Mouse (Mus musculus) heart, postnatal 4 days (tissue): ENCODE results near the gene Kirrel2. TPM values are rescaled to one million over a fixed set of nuclear protein-coding genes. Genes with fewer than 3 reads are reported as not detected.

Experiments
- DNase-seq: peaks from one replicate; pipeline ENCODE4 v3.0.0; 2021
- total RNA-seq, 2 experiments: library from RNA; stranded (reverse); gene quantifications; 2 replicates each; pipeline ENCODE4 v1.2.3; 2021

The Kirrel2 gene
- total RNA-seq, 2 experiments from 2014 or later, result 0.34 TPM; not detected in 1

DNA sequence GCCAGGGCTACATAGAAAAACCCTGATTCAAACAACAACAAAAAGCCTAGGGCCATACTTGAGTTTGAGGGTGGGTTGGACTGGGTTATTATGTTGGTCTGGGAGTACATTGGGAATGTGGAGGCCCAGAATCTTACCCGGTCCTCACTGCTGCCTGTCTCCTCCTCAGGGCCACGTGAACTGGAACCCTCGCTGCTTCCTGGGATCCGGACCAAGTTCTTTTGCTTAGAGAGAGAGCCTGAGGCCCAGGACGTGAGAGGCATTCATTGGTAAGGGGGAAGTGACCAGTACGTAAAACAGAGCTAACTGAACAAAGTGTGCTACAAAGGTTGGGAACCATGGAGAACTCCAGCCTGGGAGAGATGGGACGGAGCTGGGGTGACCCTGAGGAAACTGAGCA lies 7.2 kb downstream of the Kirrel2 start:
- DNase-seq, result no peak

DNA sequence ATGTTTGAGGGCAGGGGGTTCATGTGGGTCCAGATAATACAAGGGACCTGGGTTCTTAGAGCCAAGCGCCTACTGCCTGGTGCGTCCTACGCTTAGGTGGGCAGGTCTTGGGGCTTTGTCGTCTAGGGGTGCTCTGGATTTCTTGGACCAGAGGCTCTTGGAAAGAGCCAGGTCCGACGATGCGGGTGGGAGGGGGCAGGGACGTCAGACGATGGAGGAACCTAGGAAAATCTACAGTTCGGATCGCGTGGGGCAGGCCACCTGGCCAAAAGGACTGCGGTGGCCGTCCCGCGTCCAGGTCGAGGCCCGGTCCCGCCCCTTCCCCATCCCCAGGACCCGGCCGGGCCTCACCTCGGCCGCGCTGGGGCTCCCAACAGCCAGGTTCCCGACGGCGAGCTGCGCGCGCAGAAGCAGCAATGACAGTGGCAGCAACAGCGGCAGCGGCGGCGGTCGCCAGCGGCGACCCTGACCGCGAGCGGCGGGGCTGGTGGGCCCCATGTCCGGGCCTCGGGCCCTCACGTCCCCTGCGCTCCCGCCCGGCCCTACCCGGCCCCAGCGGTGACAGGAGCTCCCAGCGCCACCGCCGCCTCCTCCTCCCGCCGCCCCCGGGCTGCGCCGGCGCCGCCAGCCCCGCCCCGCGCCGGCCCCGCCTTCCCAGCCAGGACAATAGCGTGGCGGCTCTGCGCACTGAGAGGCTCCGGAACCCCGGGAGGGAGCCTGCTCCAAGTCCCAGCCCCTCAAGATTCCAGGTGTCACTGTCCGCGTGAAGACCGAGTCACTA lies 12.3 kb downstream of the Kirrel2 start, which contains the start of gene Aplp1:
Gene Aplp1 (minus strand): TSS at position 565 of the 781 bp plus-strand sequence.
- peak; percentile 55 for DNase-seq

DNA sequence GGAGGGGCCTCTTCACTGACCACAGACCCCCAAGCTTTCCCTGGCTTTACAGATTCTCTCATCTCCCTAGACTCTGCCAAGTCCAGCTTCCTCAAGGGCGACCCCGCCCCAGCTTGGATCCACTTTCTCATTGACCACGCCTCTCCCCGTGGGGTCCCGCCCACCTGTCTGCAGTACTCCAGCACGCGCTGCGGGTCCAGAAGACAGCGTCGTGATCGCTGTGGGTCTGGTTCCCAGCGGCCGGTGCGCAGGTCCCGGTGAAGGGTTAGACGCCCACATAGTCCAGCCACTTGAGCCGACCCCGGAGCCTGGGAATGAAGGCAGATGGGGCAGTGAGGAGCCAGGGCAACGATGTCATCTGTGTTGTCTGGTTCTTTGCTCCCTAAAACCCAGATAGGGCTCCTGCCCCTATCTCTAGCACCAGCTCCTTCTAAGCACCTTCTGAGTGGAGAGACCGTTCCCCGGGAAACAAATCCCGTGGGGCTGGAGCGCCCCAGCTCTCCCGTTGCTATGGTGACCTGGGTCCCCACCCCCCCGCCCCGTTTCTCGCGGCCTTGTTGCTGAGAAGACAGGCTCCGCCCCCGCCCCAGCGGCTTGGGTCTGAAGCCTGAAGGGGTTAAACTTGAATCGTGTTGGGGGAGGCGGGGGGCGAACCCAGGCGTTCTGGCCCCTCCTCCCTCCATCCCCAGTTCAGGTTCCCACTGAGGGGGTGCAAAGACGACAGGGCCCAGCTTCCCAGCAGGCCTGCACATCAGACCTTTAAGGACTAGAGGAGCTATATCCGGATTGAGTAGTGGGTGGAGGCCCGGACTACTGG lies 13.1 kb downstream of the Kirrel2 start:
- peak; percentile 32 for DNase-seq

DNA sequence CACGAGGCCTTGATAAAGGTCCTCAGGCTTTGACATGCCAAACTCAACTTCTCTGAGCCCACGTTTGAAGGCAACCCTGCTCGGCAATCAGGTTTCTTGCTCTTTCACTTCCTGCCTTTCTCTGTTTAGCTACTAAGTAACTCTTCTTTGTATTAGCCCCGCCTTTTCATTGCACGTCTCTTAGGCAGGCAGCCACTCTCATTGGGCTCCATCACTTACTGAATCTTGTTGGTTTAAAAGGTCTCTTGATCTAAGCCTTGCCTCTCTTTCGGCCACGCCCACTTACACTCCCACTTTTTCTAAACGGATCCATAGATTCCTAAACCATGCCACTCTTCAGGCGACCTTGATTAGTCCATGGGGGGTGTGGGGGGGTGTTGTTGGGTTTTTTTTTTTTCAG lies 13.8 kb downstream of the Kirrel2 start:
- no peak for DNase-seq

DNA sequence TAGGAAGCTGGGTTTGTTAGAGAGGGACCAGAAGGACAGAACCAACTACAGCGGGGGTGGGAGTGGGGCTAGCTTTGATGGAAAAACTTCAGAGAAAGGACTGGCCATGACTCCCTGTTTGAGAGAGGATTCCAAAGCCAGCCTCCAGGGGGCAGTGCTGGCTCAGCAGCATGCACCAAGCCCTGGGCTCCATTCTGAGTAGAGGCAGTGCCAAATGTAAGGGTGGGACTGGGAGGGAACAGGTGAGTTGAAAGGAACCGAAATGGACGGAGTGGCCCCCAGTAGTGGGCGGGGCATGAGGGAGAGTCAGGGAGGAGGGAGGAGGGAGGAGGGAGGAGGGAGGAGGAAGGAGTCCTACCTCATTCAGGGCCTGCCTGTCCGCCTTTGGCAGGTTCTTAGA lies 16.8 kb downstream of the Kirrel2 start:
- peak; percentile 56 for DNase-seq

DNA sequence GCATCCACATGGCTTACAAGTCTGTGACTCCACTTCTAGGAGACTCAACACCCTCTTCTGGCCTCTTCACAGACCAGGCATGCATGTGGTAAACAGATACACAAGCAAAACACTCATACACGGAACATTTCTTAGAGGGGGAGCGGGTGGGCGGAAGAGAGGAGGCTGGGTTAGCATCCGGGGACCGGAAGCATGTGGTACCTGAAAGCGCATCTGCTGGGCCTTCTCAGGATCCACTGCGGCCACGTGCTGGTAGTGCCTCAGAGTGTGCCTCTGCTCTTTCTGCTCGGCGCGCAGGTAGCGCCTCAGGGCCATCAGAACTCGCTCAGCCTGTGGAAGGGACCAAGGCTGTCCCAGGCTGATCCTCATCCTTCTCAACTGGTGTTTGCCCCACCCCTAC lies 17.8 kb downstream of the Kirrel2 start:
- DNase-seq, result no peak

DNA sequence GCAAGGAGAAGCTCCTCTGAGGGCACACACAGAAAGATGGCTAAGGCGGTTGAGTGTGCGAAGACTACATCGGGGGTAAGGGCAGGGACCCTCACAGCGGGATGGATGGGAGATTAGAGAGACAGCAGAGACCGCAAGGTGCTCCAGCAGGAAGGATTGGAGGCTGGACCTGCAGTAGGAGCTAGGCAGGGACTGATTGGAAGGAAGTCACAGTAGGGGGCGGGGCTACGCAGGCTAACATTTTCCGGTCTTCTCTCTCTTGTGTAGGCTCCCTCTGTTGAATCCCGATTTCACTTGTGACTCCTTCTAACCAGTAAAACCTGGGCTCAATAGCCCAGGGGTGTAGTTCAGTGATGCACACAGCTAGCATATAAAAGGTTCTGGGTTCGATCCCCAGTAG lies 20.6 kb downstream of the Kirrel2 start:
- DNase-seq, result no peak

DNA sequence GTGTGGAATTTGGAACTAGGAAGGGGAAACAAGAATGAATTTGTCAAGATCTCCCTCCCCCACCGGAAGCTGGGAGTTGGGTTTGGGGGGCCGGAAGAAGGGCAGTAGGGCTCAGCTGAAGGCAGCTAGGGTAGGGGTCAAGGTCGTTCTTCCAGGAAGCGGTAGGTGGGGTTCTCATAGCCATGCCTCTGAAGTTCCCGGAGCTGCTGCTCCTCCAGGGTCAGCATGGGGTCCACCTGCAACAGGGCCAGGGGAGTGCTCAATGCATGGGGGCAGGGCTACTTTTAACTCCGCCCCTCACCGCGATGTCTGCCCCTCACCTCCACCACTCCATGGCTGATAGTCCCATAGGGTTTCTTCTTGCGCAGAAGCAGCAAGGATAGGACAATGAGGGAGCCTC lies 22.3 kb downstream of the Kirrel2 start:
- DNase-seq, result no peak

DNA sequence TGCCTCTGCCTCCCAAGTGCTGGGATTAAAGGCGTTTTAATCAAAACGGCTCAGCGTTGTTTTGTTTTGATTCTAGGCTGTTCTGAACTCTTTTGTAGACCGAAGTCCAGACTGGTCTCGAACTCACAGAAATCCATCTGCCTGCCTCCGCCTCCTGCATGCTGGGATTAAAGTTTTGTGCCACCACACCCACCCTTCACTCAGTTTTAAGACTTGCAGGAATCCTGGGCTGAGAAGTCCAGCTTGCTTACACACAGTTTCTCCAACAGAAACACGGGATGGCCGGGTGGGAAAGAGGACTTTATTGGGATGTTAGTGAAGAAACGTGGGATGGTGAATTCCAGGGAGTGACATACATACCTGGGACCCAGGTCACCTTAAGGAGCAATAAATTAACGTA lies 22.8 kb downstream of the Kirrel2 start:
- DNase-seq, result no peak

DNA sequence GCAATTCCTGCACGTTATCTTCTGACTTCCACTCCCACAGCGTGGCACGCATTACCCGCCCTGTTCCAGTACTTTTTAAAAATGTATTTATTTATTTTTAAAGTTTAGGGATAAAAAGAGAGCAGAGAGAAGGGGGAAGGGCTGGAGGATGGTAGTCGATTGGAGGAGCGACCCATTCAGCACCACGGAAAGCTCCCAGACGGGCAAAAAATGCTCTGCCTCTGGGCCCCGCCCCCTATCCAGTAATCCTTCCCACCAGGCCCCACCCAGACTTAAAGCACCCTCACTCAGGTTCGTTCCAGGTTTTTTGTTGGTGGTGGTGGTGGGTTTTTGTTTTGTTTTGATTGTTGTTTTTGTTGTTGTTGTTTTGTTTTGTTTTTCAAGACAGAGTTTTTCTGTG lies 23.3 kb downstream of the Kirrel2 start:
- DNase-seq, result peak; percentile 78

DNA sequence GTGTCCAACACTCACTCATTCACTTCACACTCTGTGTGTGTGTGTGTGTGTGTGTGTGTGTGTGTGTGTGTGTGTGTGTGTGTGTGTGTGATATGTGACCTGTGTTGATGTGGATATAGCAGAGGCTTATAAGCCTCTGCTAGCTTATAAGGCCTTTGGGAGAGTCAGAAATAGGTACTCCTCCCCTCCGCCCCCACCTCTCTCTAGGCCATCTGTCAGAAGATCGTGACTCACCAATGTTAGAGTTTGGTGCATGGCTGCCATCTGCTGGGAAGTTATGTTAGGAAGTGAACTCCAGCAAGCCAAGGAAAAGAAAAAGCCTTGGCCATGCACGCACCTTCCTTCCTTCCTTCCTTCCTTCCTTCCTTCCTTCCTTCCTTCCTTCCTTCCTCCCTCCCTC lies 25.7 kb downstream of the Kirrel2 start:
- peak; percentile 69 for DNase-seq

DNA sequence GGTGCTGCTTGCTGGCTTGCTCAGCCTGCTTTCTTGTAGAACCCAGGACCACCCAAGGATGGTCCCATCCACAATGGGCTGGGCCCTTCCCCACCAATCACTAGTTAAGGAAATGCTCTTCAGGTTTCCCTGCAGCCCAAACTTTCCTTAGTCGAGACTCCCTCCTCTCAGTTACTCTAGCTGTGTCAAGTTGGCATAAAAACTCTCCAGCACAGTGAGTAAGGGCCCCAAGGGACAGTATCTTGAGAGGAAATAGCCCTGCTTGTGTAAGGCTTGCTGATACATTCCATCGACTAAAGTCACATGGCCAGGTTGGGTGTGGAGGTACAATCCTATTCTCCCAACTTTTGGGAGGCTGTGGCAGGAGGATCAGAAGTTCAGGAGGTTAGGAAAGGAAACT lies 27.3 kb downstream of the Kirrel2 start:
- no peak for DNase-seq

DNA sequence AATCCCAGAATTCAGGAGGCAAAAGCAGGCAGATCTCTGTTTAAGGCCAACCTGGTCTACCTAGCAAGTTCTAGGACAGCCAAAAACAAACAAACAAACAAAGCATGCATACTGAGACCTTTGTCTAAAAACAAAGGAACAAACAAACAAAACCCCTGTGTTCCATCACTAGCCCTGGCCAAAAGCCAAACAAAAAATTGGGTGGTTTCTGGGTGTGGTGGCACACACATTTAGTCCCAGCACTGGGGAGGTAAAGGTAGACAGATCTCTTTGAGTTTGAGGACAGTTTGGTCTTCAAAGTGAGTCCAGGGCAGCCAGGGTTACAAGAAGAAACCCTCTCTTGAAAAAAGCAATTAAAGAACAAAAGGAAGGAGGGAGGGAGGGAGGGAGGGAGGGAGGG lies 28.2 kb downstream of the Kirrel2 start:
- no peak for DNase-seq

DNA sequence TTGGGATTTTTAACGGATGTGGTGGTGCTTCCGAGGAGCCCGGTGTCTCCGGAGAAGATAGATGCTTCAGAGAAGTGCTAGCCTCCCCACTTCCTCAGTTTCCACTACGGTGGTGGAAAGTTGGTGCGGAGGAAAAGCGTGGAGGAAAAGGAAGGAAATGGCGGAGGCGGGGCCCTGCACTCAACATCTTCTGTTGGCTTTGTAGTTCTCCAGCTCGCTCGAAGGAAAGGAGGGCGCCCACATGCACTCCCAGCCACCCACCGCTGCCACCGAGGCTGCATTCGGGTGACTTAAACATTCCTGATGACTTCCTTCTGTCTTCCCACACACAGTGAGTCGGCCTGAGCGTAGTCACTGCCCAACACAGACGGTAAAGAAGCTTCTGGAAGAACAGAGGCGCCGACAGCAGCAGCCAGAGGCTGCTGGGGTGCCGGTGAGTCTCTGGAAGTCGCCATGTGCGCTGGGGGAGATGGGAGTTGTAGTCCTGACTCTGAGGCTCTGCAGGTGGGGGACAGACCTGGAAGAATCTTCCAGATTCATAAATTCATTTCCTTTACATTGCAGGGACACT lies 34.3 kb downstream of the Kirrel2 start:
- no peak for DNase-seq

DNA sequence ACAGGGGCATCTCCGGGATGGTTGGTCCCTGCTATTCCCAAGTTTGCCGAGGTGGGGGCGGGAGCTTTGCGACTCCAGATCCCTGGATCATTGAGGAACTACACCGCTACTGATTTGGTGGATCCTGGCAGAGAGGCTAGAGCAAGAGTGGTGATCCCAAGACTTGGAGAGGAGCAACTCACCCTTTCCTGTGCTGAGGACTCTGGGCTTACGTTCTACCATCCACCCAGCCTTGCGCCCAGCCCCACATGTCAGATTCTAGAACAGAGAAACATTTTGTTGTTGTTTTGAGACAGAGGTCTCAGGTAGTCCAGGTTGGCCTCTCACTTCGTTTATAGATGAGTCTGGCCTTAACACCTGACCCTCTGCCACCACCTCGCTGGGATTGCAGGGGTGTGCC lies 34.9 kb downstream of the Kirrel2 start:
- DNase-seq, result no peak

DNA sequence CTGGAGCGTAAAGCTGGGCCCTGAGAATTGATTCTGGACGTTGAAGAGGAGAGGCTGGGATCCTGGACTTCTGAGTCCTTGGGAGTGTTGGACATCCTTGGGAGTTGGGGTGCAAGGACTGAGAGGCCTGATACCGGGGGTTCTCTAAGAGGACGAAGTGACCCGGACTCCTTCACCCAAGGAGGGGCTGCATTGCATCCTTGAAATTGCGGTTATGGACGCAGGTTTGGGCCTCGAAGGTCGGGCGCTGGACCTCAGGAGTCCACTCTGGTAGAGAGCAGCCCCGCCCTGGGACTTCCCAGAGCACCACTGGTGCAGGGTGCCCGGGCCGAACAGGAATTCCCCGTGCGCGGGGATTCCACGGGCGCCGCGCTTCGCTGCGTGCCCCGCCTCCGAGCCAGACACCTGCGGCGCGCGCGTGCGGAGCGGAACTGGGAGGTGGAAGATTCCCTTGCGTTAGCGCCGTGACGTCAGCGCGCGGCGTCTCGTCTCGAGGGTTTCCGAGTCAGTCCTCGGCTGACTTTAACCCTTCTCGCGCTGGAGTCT lies 35.5 kb downstream of the Kirrel2 start:
- DNase-seq, result peak; percentile 79

DNA sequence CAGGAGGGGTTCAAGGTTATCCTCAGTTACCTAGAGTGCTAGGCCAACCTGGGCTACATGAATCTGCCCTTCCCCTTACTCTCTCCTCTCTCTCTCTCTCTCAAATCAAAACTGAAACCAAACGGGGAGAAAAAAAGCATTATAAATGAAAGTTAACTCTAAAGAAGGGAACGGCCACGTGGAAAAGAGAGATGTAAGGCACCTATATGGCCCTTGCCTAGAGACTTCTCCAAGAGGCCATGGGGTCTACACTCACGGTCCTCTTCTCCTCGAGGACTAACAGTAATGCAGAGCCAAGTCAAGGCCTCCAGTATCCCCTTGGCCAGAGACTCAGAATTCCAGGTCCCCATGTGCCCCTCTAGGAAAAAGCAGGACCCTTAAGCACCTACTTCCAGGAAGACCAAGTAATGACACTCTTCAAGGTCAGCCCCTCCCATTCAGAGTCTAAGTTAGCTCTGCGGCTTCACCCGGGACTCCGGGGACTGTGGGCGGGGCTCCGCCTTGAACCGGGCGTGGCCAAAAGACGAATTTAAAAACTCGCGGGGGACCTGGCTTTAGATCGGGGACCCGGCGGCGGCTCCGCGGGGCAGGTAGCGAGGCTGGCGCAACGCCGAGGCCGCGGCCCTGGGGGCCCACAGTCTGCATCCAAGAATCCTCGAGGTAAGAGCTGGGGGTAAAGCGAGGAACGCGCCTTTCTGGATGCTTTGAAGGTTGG lies 36.2 kb downstream of the Kirrel2 start, which contains the start of gene Nfkbid:
Gene Nfkbid (plus strand): TSS at position 558 of the 715 bp plus-strand sequence.
- peak; percentile 62 for DNase-seq

DNA sequence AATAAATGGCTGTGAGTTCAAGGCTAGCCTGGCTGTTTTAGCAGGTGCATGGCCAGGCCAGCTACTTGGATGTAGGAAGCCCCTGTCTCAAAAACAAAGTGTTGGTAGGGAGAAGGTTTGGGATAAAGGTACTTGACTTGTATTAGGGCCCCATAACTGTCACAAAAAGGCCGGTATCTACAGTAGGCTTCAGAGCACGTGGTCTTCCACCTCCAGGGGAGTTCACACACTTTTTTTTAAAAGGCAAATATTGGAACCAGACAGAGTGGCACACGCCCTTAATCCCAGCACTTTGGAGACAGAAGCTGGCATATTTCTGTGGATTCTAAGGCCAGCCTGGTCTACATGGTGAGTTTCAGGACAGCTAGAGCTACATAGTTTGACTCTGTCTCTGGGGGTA lies 36.8 kb downstream of the Kirrel2 start:
- DNase-seq, result no peak

DNA sequence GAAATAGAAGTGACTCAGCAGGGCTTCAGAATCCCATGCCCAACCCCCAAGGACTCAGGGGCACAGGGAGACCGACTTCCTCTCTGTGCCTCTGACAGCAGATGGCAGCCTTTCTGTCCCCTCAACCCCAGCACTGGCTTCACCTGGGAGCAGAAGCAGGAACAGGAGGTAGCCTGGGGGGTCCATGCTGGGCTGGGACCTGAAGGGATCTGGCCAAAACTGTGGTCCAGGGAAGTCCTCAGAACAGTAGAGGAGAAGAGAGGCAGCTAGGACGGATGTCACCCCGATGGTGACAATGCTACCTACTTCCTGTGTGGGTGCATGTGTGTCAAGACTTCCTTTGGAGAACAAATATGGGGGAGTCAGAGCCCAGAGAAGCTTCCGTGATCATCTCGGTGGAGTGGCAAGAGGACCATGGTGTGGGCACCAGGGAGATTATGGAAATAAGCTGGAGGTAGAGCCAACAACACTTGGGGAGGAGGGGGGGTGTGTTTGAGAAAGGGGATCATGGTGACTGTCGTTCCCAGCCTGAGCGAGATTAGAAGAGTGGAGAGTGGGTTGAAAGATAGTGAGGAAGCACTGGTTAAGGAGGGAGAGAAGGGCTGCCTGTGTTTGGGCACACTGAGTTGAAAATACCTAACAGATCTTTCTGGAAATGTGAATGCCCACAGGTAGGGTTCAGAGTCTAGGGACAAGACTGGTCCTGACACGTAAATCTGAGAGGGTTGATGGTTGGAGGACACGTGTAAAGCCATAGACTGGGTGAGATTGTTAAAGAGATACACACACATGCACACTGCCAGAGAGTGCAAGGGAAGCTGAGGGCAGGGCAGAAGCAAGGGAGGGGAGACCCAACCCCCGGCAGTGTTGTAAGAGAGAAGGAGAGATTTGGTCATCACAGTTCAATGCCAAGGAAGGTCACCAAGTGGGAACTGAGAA lies 37.7 kb downstream of the Kirrel2 start, which contains the start of gene Hcst:
Gene Hcst (minus strand): TSS at position 294 of the 939 bp plus-strand sequence.
- DNase-seq, result no peak

DNA sequence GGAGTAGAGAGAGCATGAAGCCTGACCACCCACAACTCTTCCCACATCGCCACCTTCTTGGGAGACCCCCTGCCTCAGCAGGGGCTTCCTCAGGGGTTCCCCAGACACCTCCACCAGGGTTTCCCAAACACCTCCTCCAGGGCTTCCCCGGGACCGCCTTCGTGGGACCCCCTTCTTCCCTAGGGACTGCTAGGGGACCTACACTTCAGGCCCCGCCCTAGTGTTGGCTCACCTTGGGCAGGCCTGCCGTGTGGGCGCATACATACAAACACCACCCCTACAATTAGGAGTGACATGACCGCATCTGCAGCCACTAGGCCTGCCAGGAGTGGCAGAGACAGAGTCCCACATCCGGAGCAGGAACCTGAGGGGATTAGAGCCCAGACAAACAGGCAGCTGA lies 39.6 kb downstream of the Kirrel2 start:
- DNase-seq, result no peak

DNA sequence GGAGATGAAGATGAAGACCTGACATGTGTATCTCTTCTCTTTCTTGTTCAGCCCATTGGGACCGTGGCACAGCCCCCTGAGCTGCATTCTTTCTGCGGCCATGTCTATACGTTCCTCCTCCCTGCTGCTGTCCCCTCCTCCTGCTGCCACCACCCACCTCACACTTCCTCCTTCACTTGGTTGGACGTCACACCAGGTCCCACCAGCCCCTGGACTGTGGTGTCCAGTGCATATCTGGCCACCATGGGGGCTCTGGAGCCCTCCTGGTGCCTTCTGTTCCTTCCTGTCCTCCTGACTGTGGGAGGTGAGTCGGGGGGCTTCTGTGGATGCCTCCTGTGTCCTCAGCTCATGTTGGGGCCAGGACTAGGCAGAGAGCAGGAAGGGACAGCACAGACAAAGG lies 43.9 kb downstream of the Kirrel2 start, which contains the start of gene Tyrobp:
Gene Tyrobp (plus strand): TSS at position 165 of the 400 bp plus-strand sequence.
- DNase-seq, result no peak
